Mouse (Mus musculus): ENCODE measurements around the gene 2810004N23Rik. TPM values are rescaled to one million over a fixed set of nuclear protein-coding genes. Genes with fewer than 3 reads are reported as not detected.

Gene 2810004N23Rik
- 41.5 TPM in 2 replicates for polyA plus RNA-seq (2014; fragmentation: Nextera tagmentation; extraction: Ambion mirVana)

DNA sequence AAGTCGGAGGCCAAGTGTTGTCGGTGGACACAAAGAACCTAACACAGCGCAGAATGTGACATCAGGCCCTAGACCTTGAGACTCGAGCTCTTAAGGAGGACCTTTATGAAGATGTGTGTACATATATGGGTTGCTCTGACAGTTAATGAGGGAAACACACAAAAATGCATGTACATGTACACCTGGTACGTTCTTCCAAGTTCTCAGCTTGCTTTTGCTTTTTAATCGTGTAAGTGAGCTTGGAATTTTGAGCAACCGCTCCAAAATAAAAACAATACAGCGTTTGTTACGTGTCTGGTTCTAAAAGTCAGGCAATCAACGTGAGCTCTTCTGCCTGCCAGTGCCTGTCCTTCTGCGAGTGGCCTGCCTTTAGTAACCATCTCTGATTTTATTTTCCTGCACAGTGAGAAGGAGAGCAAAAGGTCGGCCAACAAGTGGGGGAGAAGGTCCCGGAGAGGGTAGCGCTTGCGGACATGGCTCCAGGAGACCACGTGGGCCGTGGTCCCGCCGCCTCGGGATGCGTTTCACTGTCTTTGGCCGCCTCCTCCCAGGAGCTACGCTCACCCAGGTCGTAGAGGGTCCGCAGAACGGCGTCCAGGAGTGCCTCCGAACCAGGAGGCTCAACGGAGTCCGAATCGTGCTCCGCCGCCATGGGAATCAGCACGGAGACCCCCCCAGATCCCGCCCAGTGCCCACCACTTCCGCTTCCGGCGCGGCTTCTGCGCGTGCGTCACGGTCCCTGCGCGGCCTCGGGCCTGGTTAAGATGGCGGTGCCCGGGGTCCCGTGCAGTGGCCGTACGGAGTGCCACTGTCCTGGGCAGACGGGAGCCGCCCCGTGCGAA is at the start of gene 2810004N23Rik, which contains the start of gene Gnpat:
Gene 2810004N23Rik, minus strand, starts transcription at position 800 of the 842 bp plus-strand sequence.
Gene Gnpat, plus strand, starts transcription at position 713 of the 842 bp plus-strand sequence.
- H3K27me3 ChIP-seq (ENCODE audit: control insufficient read depth, insufficient read depth, low read length), result no peaks in the 10 kb centered on the region
- DNase-seq (ENCODE audit: low spot score) (peak; percentile 94), ATAC-seq (ENCODE audit: insufficient read depth, low FRiP score, low TSS enrichment) (peak; percentile 99)
- peak within 1 kb of the TSS; percentile 50 for H3K4me2 ChIP-seq (ENCODE audit: low read depth)
- H3K36me3 ChIP-seq (ENCODE audit: control insufficient read depth, insufficient read depth, low read length), result peaks cover 14% of the 10 kb centered on the region
- H3K9ac ChIP-seq (ENCODE audit: low read length), result peak within 1 kb of the TSS; percentile 97
- 2% methylated on average over 55 of the region's 55 CpGs for WGBS
- H3K4me3 ChIP-seq (ENCODE audit: low read depth, low read length), result peak within 1 kb of the TSS; percentile 96
- peak within 1 kb of the TSS; percentile 82 for H3K27ac ChIP-seq (ENCODE audit: low read depth, low read length)
- H3K4me1 ChIP-seq (ENCODE audit: control insufficient read depth, insufficient read depth, low read length), result peaks cover 4% of the 10 kb centered on the region; the same call in 1 of the 2 replicates
- no peaks in the 10 kb centered on the region for H3K9me3 ChIP-seq (ENCODE audit: control insufficient read depth, low read length)

DNA sequence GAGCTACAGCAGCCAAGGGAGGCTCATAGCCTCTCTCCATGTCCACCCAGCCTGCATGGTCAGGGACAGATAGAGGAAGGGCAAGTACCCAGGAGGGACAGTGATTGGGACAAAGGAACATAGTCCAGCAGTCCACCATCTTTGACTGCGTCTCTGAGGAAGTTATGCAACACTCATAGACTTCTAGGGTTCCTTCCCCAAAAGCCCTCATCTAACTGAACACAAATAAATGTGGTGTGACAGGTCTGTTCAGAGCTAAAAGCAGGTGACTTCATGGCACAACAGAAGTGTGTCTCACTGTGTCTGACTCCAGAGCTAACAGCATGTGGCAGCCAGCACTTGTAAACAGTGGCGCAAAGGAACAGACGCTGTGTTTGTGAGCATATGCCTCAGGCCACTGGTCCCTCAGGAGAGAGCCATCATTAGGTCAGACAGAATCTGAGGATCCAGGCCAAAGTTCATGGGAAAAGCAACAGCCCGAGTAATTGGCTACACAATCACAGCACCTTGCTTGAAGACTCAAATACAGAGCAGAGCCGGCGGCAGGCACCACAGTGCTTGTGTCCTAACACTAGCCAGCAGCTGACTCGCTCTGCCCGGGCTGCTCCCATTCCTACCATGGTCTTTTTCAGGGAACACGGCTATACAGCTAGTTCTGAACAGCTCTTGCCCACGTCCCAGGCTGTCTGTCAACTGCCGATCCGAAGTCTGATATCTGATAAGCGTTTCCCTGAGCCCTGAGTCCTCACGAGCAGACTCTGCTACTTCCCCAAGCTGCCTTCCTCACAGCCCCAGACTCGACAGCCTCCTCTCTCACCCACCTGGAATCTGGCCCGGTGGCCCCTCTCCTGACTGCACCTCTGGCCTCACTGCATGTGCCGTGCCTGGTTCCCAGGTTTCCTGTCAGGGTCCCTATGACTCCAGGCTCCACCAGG is 49.3 kb upstream of the 2810004N23Rik start:
- no peak overlapping the region for H3K27ac ChIP-seq (ENCODE audit: low read depth, low read length)
- H3K9me3 ChIP-seq (ENCODE audit: control insufficient read depth, low read length), result no peaks in the 10 kb centered on the region
- H3K27me3 ChIP-seq (ENCODE audit: control insufficient read depth, insufficient read depth, low read length), result no peaks in the 10 kb centered on the region
- H3K4me3 ChIP-seq (ENCODE audit: low read depth, low read length), result no peak overlapping the region
- no peaks in the 10 kb centered on the region for H3K4me1 ChIP-seq (ENCODE audit: control insufficient read depth, insufficient read depth, low read length)
- no peak overlapping the region for H3K9ac ChIP-seq (ENCODE audit: low read length)
- peaks cover 9% of the 10 kb centered on the region for H3K36me3 ChIP-seq (ENCODE audit: control insufficient read depth, insufficient read depth, low read length)
- DNase-seq (ENCODE audit: low spot score), result no peak
- no peak overlapping the region for H3K4me2 ChIP-seq (ENCODE audit: low read depth)
- 80% methylated on average over 17 of the region's 17 CpGs for WGBS
- ATAC-seq (ENCODE audit: insufficient read depth, low FRiP score, low TSS enrichment), result no peak

DNA sequence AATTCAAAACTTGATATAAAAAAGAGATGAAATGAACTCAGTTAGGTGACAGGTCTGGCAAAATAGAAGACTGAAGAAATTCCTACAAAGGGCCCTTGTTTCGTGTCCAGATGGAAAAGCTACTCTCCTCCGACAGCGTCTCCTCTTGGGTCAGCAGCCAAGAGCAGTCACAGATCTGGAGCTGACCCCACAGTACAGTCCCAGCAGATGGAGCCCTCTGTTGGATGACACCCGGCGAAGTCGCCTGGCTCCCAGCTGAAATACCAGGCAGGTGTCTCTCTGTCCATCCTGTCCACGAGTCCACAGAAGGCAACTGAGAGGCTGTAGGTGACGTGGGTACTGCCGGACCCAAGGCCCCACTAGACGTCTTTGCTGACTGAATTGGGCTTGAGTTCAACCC is 47.4 kb upstream of the 2810004N23Rik start:
- Histone ChIP-seq H3K4me3 (ENCODE audit: low read depth, low read length) (no peak overlapping the region), H3K4me2 (ENCODE audit: low read depth) (no peak overlapping the region), H3K27me3 (ENCODE audit: control insufficient read depth, insufficient read depth, low read length) (no peaks in the 10 kb centered on the region), H3K9ac (ENCODE audit: low read length) (no peak overlapping the region), H3K4me1 (ENCODE audit: control insufficient read depth, insufficient read depth, low read length) (no peaks in the 10 kb centered on the region), H3K36me3 (ENCODE audit: control insufficient read depth, insufficient read depth, low read length) (peaks cover 11% of the 10 kb centered on the region), H3K9me3 (ENCODE audit: control insufficient read depth, low read length) (no peaks in the 10 kb centered on the region), H3K27ac (ENCODE audit: low read depth, low read length) (no peak overlapping the region)
- 81% methylated on average over 10 of the region's 10 CpGs for WGBS
- no peak for DNase-seq (ENCODE audit: low spot score)
- no peak for ATAC-seq (ENCODE audit: insufficient read depth, low FRiP score, low TSS enrichment)

GRCm38 (mm10) chr8:124909936-124910335 is 47.0 kb upstream of the 2810004N23Rik start:
- peaks cover 11% of the 10 kb centered on the region for H3K36me3 ChIP-seq (ENCODE audit: control insufficient read depth, insufficient read depth, low read length)
- no peak overlapping the region for H3K4me2 ChIP-seq (ENCODE audit: low read depth)
- 91% methylated on average over 16 of the region's 16 CpGs for WGBS
- H3K9ac ChIP-seq (ENCODE audit: low read length), result no peak overlapping the region
- no peak overlapping the region for H3K27ac ChIP-seq (ENCODE audit: low read depth, low read length)
- H3K4me1 ChIP-seq (ENCODE audit: control insufficient read depth, insufficient read depth, low read length), result no peaks in the 10 kb centered on the region
- no peak for DNase-seq (ENCODE audit: low spot score)
- no peak overlapping the region for H3K4me3 ChIP-seq (ENCODE audit: low read depth, low read length)
- H3K9me3 ChIP-seq (ENCODE audit: control insufficient read depth, low read length), result no peaks in the 10 kb centered on the region
- no peak for ATAC-seq (ENCODE audit: insufficient read depth, low FRiP score, low TSS enrichment)
- H3K27me3 ChIP-seq (ENCODE audit: control insufficient read depth, insufficient read depth, low read length), result no peaks in the 10 kb centered on the region

- H3K9me3 ChIP-seq (ENCODE audit: control insufficient read depth, low read length), result no peaks in the 10 kb centered on the region
- H3K4me1 ChIP-seq (ENCODE audit: control insufficient read depth, insufficient read depth, low read length), result no peaks in the 10 kb centered on the region
- peaks cover 11% of the 10 kb centered on the region for H3K36me3 ChIP-seq (ENCODE audit: control insufficient read depth, insufficient read depth, low read length)
- no peak overlapping the region for H3K4me3 ChIP-seq (ENCODE audit: low read depth, low read length)
- ATAC-seq (ENCODE audit: insufficient read depth, low FRiP score, low TSS enrichment), result no peak
- H3K27ac ChIP-seq (ENCODE audit: low read depth, low read length), result no peak overlapping the region
- no peak overlapping the region for H3K4me2 ChIP-seq (ENCODE audit: low read depth)
- no peaks in the 10 kb centered on the region for H3K27me3 ChIP-seq (ENCODE audit: control insufficient read depth, insufficient read depth, low read length)
- no peak overlapping the region for H3K9ac ChIP-seq (ENCODE audit: low read length)
- DNase-seq (ENCODE audit: low spot score), result no peak
- WGBS, result 93% methylated on average over 2 of the region's 2 CpGs
Measured at GRCm38 (mm10) chr8:124905482-124905881, 42.6 kb upstream of the 2810004N23Rik start.

DNA sequence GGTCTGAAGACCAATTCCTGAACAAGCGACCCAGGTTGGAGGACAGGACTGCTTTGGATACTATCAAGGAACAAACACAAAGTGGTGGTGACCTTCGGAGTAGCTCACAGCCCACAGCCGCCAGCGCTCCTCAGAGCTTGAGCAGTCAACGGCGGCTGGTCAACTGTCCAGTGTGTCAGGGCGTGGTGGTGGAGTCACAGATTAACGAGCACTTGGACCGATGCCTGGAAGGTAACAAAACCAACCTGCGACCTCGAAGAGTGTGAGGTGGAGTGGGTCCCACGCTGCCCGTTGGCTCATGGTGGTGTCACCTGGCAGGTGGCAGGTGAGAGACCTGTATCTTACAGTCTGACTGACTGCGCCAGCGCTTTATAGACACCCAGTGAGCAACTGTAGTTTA is 40.3 kb upstream of the 2810004N23Rik start:
- H3K27me3 ChIP-seq (ENCODE audit: control insufficient read depth, insufficient read depth, low read length), result no peaks in the 10 kb centered on the region
- no peak overlapping the region for H3K4me3 ChIP-seq (ENCODE audit: low read depth, low read length)
- ATAC-seq (ENCODE audit: insufficient read depth, low FRiP score, low TSS enrichment) (no peak), DNase-seq (ENCODE audit: low spot score) (no peak)
- H3K9ac ChIP-seq (ENCODE audit: low read length), result no peak overlapping the region
- peaks cover 11% of the 10 kb centered on the region for H3K36me3 ChIP-seq (ENCODE audit: control insufficient read depth, insufficient read depth, low read length)
- no peaks in the 10 kb centered on the region for H3K9me3 ChIP-seq (ENCODE audit: control insufficient read depth, low read length)
- peaks cover 6% of the 10 kb centered on the region for H3K4me1 ChIP-seq (ENCODE audit: control insufficient read depth, insufficient read depth, low read length)
- no peak overlapping the region for H3K27ac ChIP-seq (ENCODE audit: low read depth, low read length)
- H3K4me2 ChIP-seq (ENCODE audit: low read depth), result no peak overlapping the region
- WGBS, result 95% methylated on average over 15 of the region's 15 CpGs

DNA sequence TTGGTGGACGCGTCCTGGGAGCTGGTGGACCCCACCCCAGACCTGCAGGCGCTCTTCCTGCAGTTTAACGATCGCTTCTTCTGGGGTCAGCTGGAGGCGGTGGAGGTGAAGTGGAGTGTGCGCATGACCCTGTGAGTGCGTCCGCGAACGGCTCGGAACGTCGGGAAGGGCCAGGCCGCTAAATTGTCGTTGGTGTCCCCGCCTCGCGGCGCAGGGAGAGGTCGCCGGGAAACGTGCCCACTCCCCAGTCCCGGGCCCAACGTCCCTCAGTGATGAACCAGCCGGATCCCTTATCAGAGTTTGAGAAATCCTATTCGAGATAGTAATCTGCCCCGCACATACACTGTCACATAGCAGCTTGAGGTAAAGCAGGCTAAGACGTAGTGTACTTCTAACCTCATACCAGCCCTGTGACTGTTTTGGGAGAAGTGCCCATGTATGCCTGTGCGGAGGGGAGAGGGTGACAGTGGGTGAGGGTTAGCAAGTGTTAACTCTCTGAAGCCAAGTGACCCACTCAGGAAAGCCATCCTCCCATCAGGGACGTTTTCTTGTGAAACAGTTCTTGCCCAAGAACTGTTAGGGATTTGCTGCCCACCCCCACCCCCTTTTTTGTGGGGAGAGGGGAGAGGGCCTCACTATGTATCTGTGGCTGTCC is 35.5 kb upstream of the 2810004N23Rik start:
- DNase-seq (ENCODE audit: low spot score) (no peak), ATAC-seq (ENCODE audit: insufficient read depth, low FRiP score, low TSS enrichment) (peak; percentile 48)
- peaks cover 12% of the 10 kb centered on the region for H3K4me1 ChIP-seq (ENCODE audit: control insufficient read depth, insufficient read depth, low read length)
- H3K27me3 ChIP-seq (ENCODE audit: control insufficient read depth, insufficient read depth, low read length), result no peaks in the 10 kb centered on the region
- no peaks in the 10 kb centered on the region for H3K9me3 ChIP-seq (ENCODE audit: control insufficient read depth, low read length)
- peak overlapping the region; percentile 100 for H3K4me2 ChIP-seq (ENCODE audit: low read depth)
- peaks cover 10% of the 10 kb centered on the region for H3K36me3 ChIP-seq (ENCODE audit: control insufficient read depth, insufficient read depth, low read length)
- peak overlapping the region; percentile 79 for H3K9ac ChIP-seq (ENCODE audit: low read length)
- WGBS, result 9% methylated on average over 31 of the region's 31 CpGs
- H3K4me3 ChIP-seq (ENCODE audit: low read depth, low read length), result peak overlapping the region; percentile 95
- peak overlapping the region; percentile 56; the same call in 1 of the 2 replicates for H3K27ac ChIP-seq (ENCODE audit: low read depth, low read length)
